11 mouse cellular contexts compared by ENCODE assay signal in the genomic region with DNA sequence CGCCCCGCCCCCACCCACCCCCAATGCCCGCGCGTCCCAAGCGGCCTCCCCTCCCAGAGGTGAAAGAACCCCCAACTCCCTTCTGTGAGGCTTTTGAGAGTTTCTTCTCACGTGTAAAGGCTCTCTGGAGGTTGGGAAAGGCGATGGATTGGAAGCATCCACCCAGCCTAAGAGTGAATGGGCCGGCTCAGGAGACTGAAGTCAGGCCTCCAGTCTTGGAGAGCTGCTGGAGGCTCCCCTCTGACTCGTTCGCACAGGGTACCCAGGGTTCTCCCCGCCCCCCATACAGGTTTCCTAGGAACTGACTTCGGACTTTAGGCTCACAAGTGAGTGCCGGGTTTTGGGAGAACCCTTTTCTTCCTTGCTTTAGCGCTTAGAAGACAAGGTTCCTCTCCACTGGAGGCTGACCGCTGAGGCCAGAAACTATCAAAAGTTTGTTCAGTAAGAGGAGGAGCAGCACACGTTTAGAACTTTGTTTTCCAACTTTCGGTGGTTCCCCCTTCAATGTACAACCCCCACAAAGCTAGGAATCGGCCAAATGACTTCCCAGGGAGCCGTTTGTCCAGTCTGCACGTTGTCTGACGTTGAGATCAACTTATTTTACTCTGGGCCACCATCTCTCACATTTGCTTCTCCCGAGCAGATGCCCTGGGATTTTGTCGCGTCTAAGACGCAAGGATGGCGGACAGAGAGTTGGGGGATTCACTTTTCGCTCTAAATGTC. TPM values are rescaled to one million over a fixed set of nuclear protein-coding genes. Genes with fewer than 3 reads are reported as not detected.
DNase-seq lines count a peak whose midpoint lies in the region; ATAC-seq and TF ChIP-seq lines count a peak whose summit lies in the region.
"Had no signal": no experiment of that assay in that cellular context is flagged by ENCODE, and none has a peak within 500 bp of the region (broad histone marks: within the 10 kb centered on the region; RNA-seq: fewer than 3 reads in every experiment).

No protein-coding gene starts in this region.

- peaks cover 29% of the 10 kb centered on the region for H3K4me1 ChIP-seq in E14TG2a.4 (replicated peaks; ENCODE audit: low read depth, low read length)
- 0 out of 2 replicates have a peak, but pooled peaks cover 4% of the 10 kb centered on the region for H3K4me1 ChIP-seq in forebrain, postnatal 0 days (ENCODE audit: insufficient read depth)
- peaks cover 53% of the 10 kb centered on the region for H3K4me1 ChIP-seq in midbrain, embryonic 13.5 days (replicated peaks)

- ATAC-seq in forebrain, postnatal 0 days, result peak; percentile 24
- peak; percentile 65 for ATAC-seq in midbrain, embryonic 13.5 days
- ATAC-seq: inflammation-experienced regulatory T-cells, adult 6 months had no signal

- H3K4me2 ChIP-seq in forebrain, postnatal 0 days (ENCODE audit: low read depth), result peak overlapping the region; percentile 94
- peak overlapping the region; percentile 67 for H3K4me2 ChIP-seq in midbrain, embryonic 13.5 days (replicated peaks)
- H3K4me2 ChIP-seq: embryonic facial prominence, embryonic 13.5 days had no signal

- no peaks in the 10 kb centered on the region for H3K9me3 ChIP-seq in E14TG2a.4 (ENCODE audit: low read length)
- H3K9me3 ChIP-seq in forebrain, postnatal 0 days (ENCODE audit: low read length), result no peaks in the 10 kb centered on the region
- H3K9me3 ChIP-seq in midbrain, embryonic 13.5 days, result no peaks in the 10 kb centered on the region
- H3K9me3 ChIP-seq: embryonic facial prominence, embryonic 13.5 days had no signal

- 10% methylated on average over 28 of the region's 28 CpGs for WGBS in forebrain, postnatal 0 days
- under 1% methylated on average over 28 of the region's 28 CpGs for WGBS in midbrain, embryonic 13.5 days

- no peak for TF ChIP-seq CTCF in E14TG2a.4 (conservative IDR thresholded peaks at IDR 0.05; ENCODE audit: low read length)
- TF ChIP-seq CTCF in forebrain, postnatal 0 days (IDR thresholded peaks at IDR 0.05; ENCODE audit: low read depth), result no peak

- peaks cover 79% of the 10 kb centered on the region for H3K27me3 ChIP-seq in E14TG2a.4 (ENCODE audit: insufficient read depth, low read length)
- H3K27me3 ChIP-seq in forebrain, postnatal 0 days (ENCODE audit: insufficient read depth, low read length), result no peaks in the 10 kb centered on the region
- H3K27me3 ChIP-seq in midbrain, embryonic 13.5 days, result no peaks in the 10 kb centered on the region

- peak overlapping the region; percentile 85 for H3K27ac ChIP-seq in forebrain, postnatal 0 days (ENCODE audit: low read depth, low read length)
- peak overlapping the region; percentile 92 for H3K27ac ChIP-seq in midbrain, embryonic 13.5 days
- H3K27ac ChIP-seq: embryonic facial prominence, embryonic 13.5 days had no signal

- DNase-seq in ZHBTc4 (ENCODE audit: low read depth, low spot score), result peak; percentile 53
- peak; percentile 62 for DNase-seq in forebrain, postnatal 0 days
- DNase-seq in thymus, postnatal 14 days, result no peak
- DNase-seq in kidney, postnatal 4 days, result no peak
- DNase-seq in lung, postnatal 10 days, result no peak
- DNase-seq: adrenal gland, postnatal 36 days; gastrocnemius, postnatal 25 days had no signal

- peak overlapping the region; percentile 56 for H3K9ac ChIP-seq in forebrain, postnatal 0 days
- H3K9ac ChIP-seq in midbrain, embryonic 13.5 days (replicated peaks), result peak overlapping the region; percentile 76
- H3K9ac ChIP-seq: embryonic facial prominence, embryonic 13.5 days had no signal

- peak overlapping the region; percentile 46 for H3K4me3 ChIP-seq in E14TG2a.4 (replicated peaks; ENCODE audit: low read length)
- H3K4me3 ChIP-seq in forebrain, postnatal 0 days (ENCODE audit: low read depth, low read length), result peak overlapping the region; percentile 90
- H3K4me3 ChIP-seq in midbrain, embryonic 13.5 days (replicated peaks), result peak overlapping the region; percentile 98
- H3K4me3 ChIP-seq: embryonic facial prominence, embryonic 13.5 days had no signal

- no peaks in the 10 kb centered on the region for H3K36me3 ChIP-seq in E14TG2a.4 (ENCODE audit: insufficient read depth, low read length)
- H3K36me3 ChIP-seq in forebrain, postnatal 0 days (ENCODE audit: insufficient read depth), result no peaks in the 10 kb centered on the region
- no peaks in the 10 kb centered on the region for H3K36me3 ChIP-seq in midbrain, embryonic 13.5 days
- H3K36me3 ChIP-seq: embryonic facial prominence, embryonic 13.5 days had no signal

RNA-seq across cellular contexts. Expression of a gene that starts 8.6 kb away (rescaled TPM):
- 35.2 and 35.6 TPM in 2 replicates for total RNA-seq in forebrain, postnatal 0 days (2014; rRNA removed)
- 11.4 and 13.7 TPM in 2 replicates for polyA plus RNA-seq in forebrain, postnatal 0 days (2015; fragmentation: Nextera tagmentation; extraction: Ambion mirVana)
- polyA plus RNA-seq in midbrain, embryonic 13.5 days (2015; fragmentation: Nextera tagmentation; extraction: Ambion mirVana), result 69.3 and 80.0 TPM in 2 replicates
- total RNA-seq: gastrocnemius, postnatal 25 days had no signal

Comparison
In these comparisons a context has a peak if more than half of its experiments do, and no peak if none do; other contexts are left out.
1. H3K4me3 ChIP-seq: peak in every context shown above with its lines; median percentile 98 in midbrain, embryonic 13.5 days; 90 in forebrain, postnatal 0 days; 46 in E14TG2a.4.
2. DNase-seq: peak in ZHBTc4 (single experiment) and forebrain, postnatal 0 days (single experiment); none in thymus, postnatal 14 days (single experiment), kidney, postnatal 4 days (0 of 2) and lung, postnatal 10 days (single experiment).